Mouse (Mus musculus) midbrain, embryonic 13.5 days (tissue): Measurements from ENCODE around the gene Nop10. TPM values are rescaled to one million over a fixed set of nuclear protein-coding genes. Genes with fewer than 3 reads are reported as not detected.

Experiments used
- ATAC-seq: fragments of 200-750 bp; cut with Nextera tagmentation; 2 replicates; pipeline ENCODE4 v1.8.0; 2017; ENCODE audit warnings: mild to moderate bottlenecking, moderate TSS enrichment, moderate library complexity
- H3K27ac ChIP-seq: fragments of 300-500 bp; sonication (generic); 2 replicates; pipeline ENCODE4 v1.5.1; 2015; ENCODE audit warnings: inconsistent platforms, mild to moderate bottlenecking, moderate library complexity
- H3K27me3 ChIP-seq: fragments of 300-500 bp; sonication (generic); 2 replicates; pipeline ENCODE4 v1.6.1; 2015; ENCODE audit warnings: mild to moderate bottlenecking, inconsistent platforms
- H3K36me3 ChIP-seq: fragments of 300-500 bp; sonication (generic); 2 replicates; pipeline ENCODE4 v1.6.1; 2015; ENCODE audit warnings: mild to moderate bottlenecking, inconsistent platforms
- H3K4me1 ChIP-seq: fragments of 300-500 bp; sonication (generic); replicated peaks from 2 replicates; pipeline ENCODE4 v1.6.1; 2015; ENCODE audit warnings: inconsistent platforms
- H3K4me2 ChIP-seq: fragments of 300-500 bp; sonication (generic); replicated peaks from 2 replicates; pipeline ENCODE4 v1.6.1; 2015; ENCODE audit warnings: moderate library complexity, mild to moderate bottlenecking, inconsistent platforms
- H3K4me3 ChIP-seq: fragments of 300-500 bp; sonication (generic); replicated peaks from 2 replicates; pipeline ENCODE4 v1.5.1; 2015; ENCODE audit warnings: mild to moderate bottlenecking, inconsistent platforms
- H3K9ac ChIP-seq: fragments of 300-500 bp; sonication (generic); replicated peaks from 2 replicates; pipeline ENCODE4 v1.6.1; 2015; ENCODE audit warnings: mild to moderate bottlenecking, inconsistent platforms
- H3K9me3 ChIP-seq: fragments of 300-500 bp; sonication (generic); 2 replicates; pipeline ENCODE4 v1.6.1; 2016; ENCODE audit warnings: mild to moderate bottlenecking, inconsistent platforms
- WGBS: fragments of 180-500 bp; shearing (Covaris S2); methylation state at CpG from one replicate; pipeline ENCODE4 v1.1.7; 2015; 5-methylcytosine and 5-hydroxymethylcytosine counted together
- polyA plus RNA-seq: library from polyadenylated mRNA; unstranded; fragments of >200 nt; fragmentation: Nextera tagmentation; extraction: Ambion mirVana; gene quantifications from 2 replicates; pipeline ENCODE4 v1.2.1, GENCODE M21; 2015

Gene Nop10
- polyA plus RNA-seq, 1 experiment from 2014 or later: 160 TPM

GRCm38 (mm10) chr2:112241787-112242186 lies 19.9 kb upstream of the Nop10 start:
- Histone ChIP-seq H3K36me3 (peaks cover 33% of the 10 kb centered on the region), H3K27ac (no peak overlapping the region), H3K4me3 (no peak overlapping the region), H3K4me2 (no peak overlapping the region), H3K9me3 (no peaks in the 10 kb centered on the region), H3K4me1 (peaks cover 11% of the 10 kb centered on the region), H3K27me3 (0 out of 2 replicates have a peak, but pooled peaks cover 2% of the 10 kb centered on the region), H3K9ac (no peak overlapping the region)
- 84% methylated on average over 14 of the region's 14 CpGs for WGBS
- ATAC-seq: no peak

- H3K27ac ChIP-seq: no peak overlapping the region
- no peak for ATAC-seq
- 92% methylated on average over 5 of the region's 5 CpGs for whole genome bisulfite sequencing
Measured at GRCm38 (mm10) chr2:112245307-112245706, 16.4 kb upstream of the Nop10 start.

DNA sequence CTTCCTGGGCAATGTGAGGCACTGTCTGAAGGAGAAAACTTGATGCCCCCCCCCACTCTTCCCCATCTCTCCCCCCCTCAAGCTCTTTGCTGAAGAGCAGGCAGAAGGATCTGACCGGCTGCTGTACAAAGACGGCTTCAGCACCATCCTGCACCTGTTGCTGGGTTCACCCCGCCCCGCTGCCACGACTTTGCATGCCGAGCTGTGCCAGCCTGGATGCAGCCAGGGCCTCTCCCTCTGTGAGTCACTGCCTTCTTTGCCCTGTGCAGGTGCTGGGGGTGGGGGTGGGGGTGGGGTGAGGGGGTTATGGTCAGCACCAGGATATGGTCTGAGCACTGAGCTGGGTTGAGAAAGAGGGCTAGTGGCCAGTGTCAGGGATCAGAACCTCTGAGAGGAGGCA lies 15.5 kb upstream of the Nop10 start:
- H3K9ac ChIP-seq: no peak overlapping the region
- no peak for ATAC-seq
- 97% methylated on average over 6 of the region's 6 CpGs for WGBS

More at GRCm38 (mm10) chr2:112245307-112245706, 16.4 kb upstream of the Nop10 start:
- Histone ChIP-seq H3K4me1 (peaks cover 10% of the 10 kb centered on the region), H3K4me2 (no peak overlapping the region), H3K4me3 (no peak overlapping the region), H3K27me3 (no peaks in the 10 kb centered on the region), H3K36me3 (peaks cover 41% of the 10 kb centered on the region), H3K9me3 (no peaks in the 10 kb centered on the region), H3K9ac (no peak overlapping the region)

DNA sequence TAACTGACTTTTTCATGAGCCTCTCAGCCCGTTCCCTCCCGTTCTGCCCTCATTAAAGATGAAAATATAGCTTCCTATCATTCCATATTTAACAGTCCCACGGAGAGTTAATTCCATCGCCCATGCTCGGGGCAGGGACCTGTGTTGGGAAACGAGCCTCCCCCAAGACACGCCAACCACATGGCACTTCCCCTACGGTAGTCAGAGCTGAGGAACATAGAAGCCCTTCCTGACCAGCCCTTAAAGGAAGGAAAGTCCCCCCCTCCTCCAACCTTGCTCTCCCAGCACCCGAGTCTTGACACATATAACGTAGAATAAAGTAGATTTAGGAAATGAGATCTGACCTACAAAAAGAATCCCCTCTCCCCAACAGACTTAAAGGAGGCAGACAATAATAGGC lies 14.4 kb upstream of the Nop10 start:
- Histone ChIP-seq H3K27ac (no peak overlapping the region), H3K27me3 (no peaks in the 10 kb centered on the region), H3K9ac (no peak overlapping the region), H3K4me3 (no peak overlapping the region), H3K36me3 (peaks cover 41% of the 10 kb centered on the region), H3K4me1 (no peaks in the 10 kb centered on the region), H3K9me3 (no peaks in the 10 kb centered on the region), H3K4me2 (no peak overlapping the region)
- no peak for ATAC-seq
- 92% methylated on average over 10 of the region's 10 CpGs for WGBS

More for the DNA sequence above, 15.5 kb upstream of the Nop10 start:
- peaks cover 41% of the 10 kb centered on the region for H3K36me3 ChIP-seq
- no peak overlapping the region for H3K4me2 ChIP-seq
- H3K27ac ChIP-seq: no peak overlapping the region
- H3K4me3 ChIP-seq: no peak overlapping the region
- no peaks in the 10 kb centered on the region for H3K27me3 ChIP-seq
- H3K4me1 ChIP-seq: peaks cover 1% of the 10 kb centered on the region
- H3K9me3 ChIP-seq: no peaks in the 10 kb centered on the region

DNA sequence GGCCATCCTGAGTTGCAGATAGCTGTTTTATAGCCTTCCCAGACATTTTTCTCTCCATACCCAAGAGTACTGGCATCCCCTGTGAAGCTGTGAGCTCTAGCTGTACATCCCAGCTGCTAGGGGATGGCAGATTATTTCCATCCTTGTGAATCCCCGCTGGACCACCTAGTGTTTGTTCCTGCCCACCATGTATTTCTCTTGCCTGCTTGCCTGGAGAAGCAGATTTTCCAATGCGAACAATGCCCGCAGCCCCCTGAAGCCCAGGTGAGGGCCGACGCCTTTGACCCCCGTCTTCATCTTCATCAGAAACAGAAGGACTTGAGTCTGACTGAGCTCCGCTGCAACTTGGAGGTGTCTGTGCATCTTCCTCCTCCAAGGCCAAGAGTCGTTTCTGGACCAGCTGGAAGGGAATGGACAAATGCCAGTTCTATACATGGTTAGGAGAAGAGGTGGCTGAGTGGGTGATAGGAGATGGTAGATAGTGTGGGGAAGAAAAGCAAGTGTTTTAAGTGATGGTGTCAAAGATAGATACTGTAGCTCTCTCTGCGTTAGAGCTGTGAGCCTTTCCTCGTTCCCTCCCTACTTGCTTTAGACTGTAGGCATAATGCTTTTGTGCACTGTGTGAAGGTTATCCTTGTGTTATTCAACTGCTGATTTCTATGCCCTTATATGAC lies 11.8 kb upstream of the Nop10 start:
- no peaks in the 10 kb centered on the region for H3K27me3 ChIP-seq
- no peak overlapping the region for H3K27ac ChIP-seq
- H3K36me3 ChIP-seq: peaks cover 24% of the 10 kb centered on the region
- H3K9ac ChIP-seq: no peak overlapping the region
- H3K9me3 ChIP-seq: no peaks in the 10 kb centered on the region
- H3K4me3 ChIP-seq: no peak overlapping the region
- no peak for ATAC-seq
- 92% methylated on average over 10 of the region's 10 CpGs for WGBS
- H3K4me1 ChIP-seq: no peaks in the 10 kb centered on the region
- H3K4me2 ChIP-seq: no peak overlapping the region

DNA sequence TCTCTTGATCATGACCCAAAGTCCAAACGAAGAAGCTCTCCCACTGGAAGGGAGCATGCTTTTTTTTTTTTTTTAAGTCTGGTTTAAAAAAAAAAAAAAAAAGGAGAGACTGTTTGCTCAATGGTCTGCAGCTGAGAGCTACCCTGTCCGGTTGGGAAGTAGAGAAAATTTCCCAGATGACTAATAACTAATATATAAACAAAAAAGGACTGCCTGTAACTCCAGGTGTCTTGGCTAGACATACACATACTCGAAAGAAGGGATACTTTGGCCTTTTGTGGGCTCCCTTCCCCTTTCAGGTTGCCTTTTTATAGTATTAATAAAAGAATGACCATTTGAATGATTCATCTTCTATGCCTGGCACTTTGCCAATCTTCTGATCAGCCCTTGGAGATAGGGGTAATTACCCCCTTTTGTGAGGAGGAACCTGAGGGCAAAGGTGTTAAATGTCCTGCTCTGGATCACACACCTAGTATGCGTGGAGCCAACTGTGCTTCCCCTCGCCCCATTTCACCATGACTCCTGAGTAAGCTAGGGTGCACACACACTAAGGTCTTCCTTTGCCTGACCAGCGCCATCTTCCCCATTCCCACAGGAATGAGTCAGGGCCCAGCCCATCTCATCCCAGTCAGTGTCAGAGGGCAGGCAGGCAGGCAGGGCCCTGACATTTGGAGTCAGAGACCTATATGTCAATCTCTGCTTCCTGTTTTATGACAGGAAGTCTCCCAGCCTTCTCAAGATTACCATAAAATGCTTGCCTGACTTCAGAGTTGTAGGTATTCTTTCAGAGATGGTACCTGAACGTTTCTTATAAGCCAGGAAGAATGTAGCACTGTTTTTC lies 6.8 kb upstream of the Nop10 start:
- H3K27ac ChIP-seq: no peak overlapping the region
- WGBS: 75% methylated on average over 7 of the region's 7 CpGs
- no peak overlapping the region for H3K4me2 ChIP-seq
- ATAC-seq: no peak
- no peaks in the 10 kb centered on the region for H3K4me1 ChIP-seq
- no peaks in the 10 kb centered on the region for H3K27me3 ChIP-seq
- H3K4me3 ChIP-seq: no peak overlapping the region
- no peaks in the 10 kb centered on the region for H3K36me3 ChIP-seq
- no peak overlapping the region for H3K9ac ChIP-seq
- H3K9me3 ChIP-seq: no peaks in the 10 kb centered on the region

- no peaks in the 10 kb centered on the region for H3K36me3 ChIP-seq
- no peaks in the 10 kb centered on the region for H3K27me3 ChIP-seq
- no peak within 1 kb of the TSS for H3K27ac ChIP-seq
- ATAC-seq: no peak
- H3K9ac ChIP-seq: no peak within 1 kb of the TSS
- no peak within 1 kb of the TSS for H3K4me3 ChIP-seq
- no peaks in the 10 kb centered on the region for H3K9me3 ChIP-seq
- WGBS: 74% methylated on average over 10 of the region's 10 CpGs
- no peak within 1 kb of the TSS for H3K4me2 ChIP-seq
- peaks cover 12% of the 10 kb centered on the region for H3K4me1 ChIP-seq
Measured at GRCm38 (mm10) chr2:112259241-112259962, 2.3 kb upstream of the Nop10 start, which contains the start of gene Nutm1. Gene Nutm1 (minus strand): TSS chr2:112259291.

DNA sequence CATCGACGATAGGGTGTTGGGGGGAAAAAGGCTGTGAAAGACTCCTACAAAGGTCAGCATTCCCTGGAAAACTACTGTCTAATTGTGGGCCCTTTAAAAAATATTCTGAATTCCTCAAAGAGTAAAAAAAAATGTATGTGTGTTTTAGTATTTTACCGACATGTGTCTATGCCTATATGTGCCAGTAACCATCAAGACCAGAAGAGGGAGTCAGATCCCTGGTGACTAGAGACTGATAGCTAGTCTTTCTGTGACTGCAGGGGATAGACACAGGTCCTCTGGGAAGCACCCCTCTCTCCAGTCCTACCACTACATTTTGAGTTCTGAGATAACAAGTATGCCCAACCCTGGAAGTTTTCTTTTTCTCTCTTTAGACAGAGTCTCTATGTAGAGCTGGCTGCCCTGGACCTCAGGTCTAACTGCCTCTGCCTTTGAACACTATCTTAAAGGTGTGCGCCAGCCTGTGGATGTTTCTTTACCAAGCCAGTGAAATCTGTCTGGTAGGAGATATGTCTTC lies 1.1 kb downstream of the Nop10 start:
- WGBS: 43% methylated on average over 4 of the region's 4 CpGs
- H3K27me3 ChIP-seq: no peaks in the 10 kb centered on the region
- no peak for ATAC-seq
- peak overlapping the region; percentile 65 for H3K9ac ChIP-seq
- H3K4me1 ChIP-seq: peaks cover 36% of the 10 kb centered on the region
- no peak overlapping the region for H3K27ac ChIP-seq
- H3K9me3 ChIP-seq: no peaks in the 10 kb centered on the region
- H3K4me3 ChIP-seq: peak overlapping the region; percentile 65
- H3K36me3 ChIP-seq: no peaks in the 10 kb centered on the region
- H3K4me2 ChIP-seq: peak overlapping the region; percentile 74

DNA sequence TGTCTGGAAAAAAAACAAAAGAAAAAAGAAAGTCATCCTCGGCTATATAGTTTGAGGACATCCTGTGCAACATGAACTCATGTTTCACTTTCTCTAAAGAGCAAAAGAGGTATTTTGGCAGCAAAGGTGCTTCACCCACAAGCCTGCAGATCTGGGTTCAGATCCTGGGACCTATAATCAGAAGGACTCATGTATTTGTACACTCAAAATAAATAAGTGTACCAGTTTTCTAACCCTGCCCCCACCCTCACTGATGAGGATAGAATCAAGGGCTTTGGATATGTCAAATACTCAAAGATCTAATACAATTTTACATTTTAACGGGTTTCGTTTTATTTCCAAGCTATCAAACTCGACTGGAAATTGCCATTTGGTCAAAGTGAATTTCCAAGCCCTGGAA lies 2.6 kb downstream of the Nop10 start:
- 83% methylated on average over 4 of the region's 4 CpGs for WGBS
- H3K36me3 ChIP-seq: no peaks in the 10 kb centered on the region
- ATAC-seq: no peak
- no peak overlapping the region for H3K27ac ChIP-seq
- H3K4me3 ChIP-seq: no peak overlapping the region
- no peak overlapping the region for H3K9ac ChIP-seq
- H3K4me2 ChIP-seq: no peak overlapping the region
- no peaks in the 10 kb centered on the region for H3K27me3 ChIP-seq
- H3K4me1 ChIP-seq: peaks cover 47% of the 10 kb centered on the region
- H3K9me3 ChIP-seq: no peaks in the 10 kb centered on the region

DNA sequence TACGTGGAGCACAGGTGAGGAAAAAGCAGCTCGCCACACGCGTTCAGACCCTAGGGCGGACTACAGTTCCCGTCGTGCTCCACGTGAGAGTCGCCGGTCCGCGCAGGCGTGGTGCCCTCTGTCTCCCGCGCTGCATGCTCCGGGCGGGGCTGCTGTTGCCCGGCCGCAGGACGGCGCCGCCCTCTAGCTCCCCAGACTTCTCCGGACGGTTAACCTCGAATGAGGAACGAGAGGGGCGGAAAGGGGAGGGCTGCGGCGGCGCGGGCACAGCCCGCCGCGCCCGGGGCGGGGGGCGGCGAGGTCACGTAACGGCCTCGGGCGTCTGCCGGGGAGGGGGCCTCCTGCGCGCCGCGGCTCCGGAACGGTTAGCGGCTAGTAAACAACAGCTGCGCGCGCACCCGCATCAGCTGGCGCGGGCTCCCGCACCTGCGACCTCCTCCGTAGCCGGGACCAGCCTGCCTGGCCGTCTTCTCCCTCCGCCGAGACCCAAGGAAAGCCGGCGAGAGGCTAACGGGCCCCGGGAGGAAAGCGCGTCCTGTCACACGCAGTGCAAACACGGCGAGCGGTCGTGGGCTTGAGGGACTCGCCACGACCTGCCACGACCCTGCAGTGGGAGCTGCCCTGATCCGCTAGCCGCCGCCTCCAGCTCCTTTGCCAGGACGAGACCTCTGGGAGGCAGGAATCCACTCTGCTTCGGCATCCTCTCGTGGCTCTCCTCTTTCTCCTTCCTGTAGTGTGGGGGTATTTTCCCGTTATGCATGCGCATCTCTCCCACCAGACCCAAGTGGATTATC lies 3.9 kb downstream of the Nop10 start, which contains the start of gene Slc12a6:
TSS of gene Slc12a6 (plus strand) at position 378 of the 794 bp plus-strand sequence.
- H3K27ac ChIP-seq: peak within 1 kb of the TSS; percentile 93
- H3K4me2 ChIP-seq: peak within 1 kb of the TSS; percentile 89
- no peaks in the 10 kb centered on the region for H3K27me3 ChIP-seq
- under 1% methylated on average over 67 of the region's 85 CpGs for WGBS
- no peaks in the 10 kb centered on the region for H3K36me3 ChIP-seq
- H3K9me3 ChIP-seq: no peaks in the 10 kb centered on the region
- peak; percentile 96 for ATAC-seq
- H3K4me3 ChIP-seq: peak within 1 kb of the TSS; percentile 86
- peak within 1 kb of the TSS; percentile 87 for H3K9ac ChIP-seq
- peaks cover 59% of the 10 kb centered on the region for H3K4me1 ChIP-seq

DNA sequence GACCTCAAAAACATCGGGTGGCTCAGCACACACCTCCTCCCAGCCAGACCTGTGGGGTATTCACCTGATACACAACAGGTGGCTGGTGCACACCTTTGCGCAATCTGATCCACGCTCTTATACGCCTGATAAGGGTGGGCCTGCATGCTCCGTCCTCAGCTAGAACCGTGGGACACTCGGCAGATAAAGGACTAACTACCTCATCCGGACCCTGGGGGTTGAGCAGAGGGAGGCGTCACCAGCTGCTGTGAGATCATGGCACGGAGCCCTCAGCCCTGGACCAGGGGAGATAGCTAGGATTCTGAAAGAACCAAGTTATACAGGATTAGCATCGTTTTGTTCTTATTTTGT lies 4.5 kb downstream of the Nop10 start, which contains the start of gene Gm21985:
TSS of gene Gm21985 (plus strand) at position 73 of the 351 bp plus-strand sequence.
- peak within 1 kb of the TSS; percentile 93 for H3K27ac ChIP-seq
- H3K27me3 ChIP-seq: no peaks in the 10 kb centered on the region
- H3K9me3 ChIP-seq: no peaks in the 10 kb centered on the region
- H3K9ac ChIP-seq: peak within 1 kb of the TSS; percentile 87
- WGBS: 1% methylated on average over 11 of the region's 11 CpGs
- peak within 1 kb of the TSS; percentile 86 for H3K4me3 ChIP-seq
- H3K4me1 ChIP-seq: peaks cover 60% of the 10 kb centered on the region
- no peaks in the 10 kb centered on the region for H3K36me3 ChIP-seq
- peak; percentile 44 for ATAC-seq
- peak within 1 kb of the TSS; percentile 89 for H3K4me2 ChIP-seq
